Mouse (Mus musculus) v-Abl transformed pro-B cells (cell line): ENCODE measurements around the gene Cacna1b.

ENCODE experiments used
- in situ Hi-C, 2 experiments: fragments of 400-800 bp; cut with MboI; formaldehyde crosslinking; loops; one replicate each; pipeline ENCODE4 v1.15.1; 2025; ENCODE audit not compliant: unreplicated experiment in 2 of 2

Cacna1b gene

GRCm38 (mm10) chr2:24561946-24562345, 201.0 kb downstream of the Cacna1b start:
- in situ Hi-C loops = loop anchor here in 1 of 2 experiments (5.0 kb wide), 2 partner anchors 155 to 260 kb away; no protein-coding TSS in a partner anchor

- in situ Hi-C loops = loop anchor here in 1 of 2 experiments (5.0 kb wide), 2 partner anchors 153 to 258 kb away; no protein-coding TSS in a partner anchor
Measured at GRCm38 (mm10) chr2:24560201-24560600, 202.8 kb downstream of the Cacna1b start.

- in situ Hi-C loops = loop anchor here in 1 of 2 experiments (10.0 kb wide), 1 partner anchor 122 kb away; no protein-coding TSS in a partner anchor
Measured at GRCm38 (mm10) chr2:24556347-24556746, 206.6 kb downstream of the Cacna1b start.

GRCm38 (mm10) chr2:24553962-24554361, 209.0 kb downstream of the Cacna1b start:
- in situ Hi-C loops = loop anchor here in 1 of 2 experiments (10.0 kb wide), 1 partner anchor 119 kb away; no protein-coding TSS in a partner anchor
